Mouse (Mus musculus) C2C12 (cell line): Measurements from ENCODE around the gene Celf2. TPM values are rescaled to one million over a fixed set of nuclear protein-coding genes. Genes with fewer than 3 reads are reported as not detected.

ENCODE experiments used
- H3K27me3 ChIP-seq: one replicate; pipeline ENCODE4 v1.6.1; 2011; ENCODE audit not compliant: control insufficient read depth, insufficient read depth, insufficient read length
- H3K36me3 ChIP-seq: one replicate; pipeline ENCODE4 v1.6.1; 2011; ENCODE audit not compliant: control insufficient read depth, insufficient read depth
- H3K4me3 ChIP-seq: one replicate; pipeline ENCODE4 v1.5.1; 2011; ENCODE audit warnings: mild to moderate bottlenecking, control low read depth; ENCODE audit not compliant: poor library complexity, insufficient read depth, severe bottlenecking
- H3K79me2 ChIP-seq: one replicate; pipeline ENCODE4 v1.6.1; 2011; ENCODE audit not compliant: control insufficient read depth, insufficient read depth
- H3K79me3 ChIP-seq: one replicate; pipeline ENCODE4 v1.6.1; 2011; ENCODE audit warnings: low read depth, control low read depth
- H3ac ChIP-seq: one replicate; pipeline ENCODE3; 2011; ENCODE audit warnings: low read depth; ENCODE audit not compliant: control insufficient read depth, insufficient read length
- CEBPB ChIP-seq: IDR thresholded peaks from one replicate; pipeline ENCODE4 v1.6.1; 2011; ENCODE audit warnings: low read depth, mild to moderate bottlenecking, control low read depth, moderate library complexity
- CTCF ChIP-seq: IDR thresholded peaks from one replicate; pipeline ENCODE4 v1.5.1; 2011; ENCODE audit not compliant: control insufficient read depth, insufficient read depth, insufficient read length
- FOSL1 ChIP-seq: IDR thresholded peaks from one replicate; pipeline ENCODE4 v1.8.0; 2011; ENCODE audit warnings: mild to moderate bottlenecking, low read length; ENCODE audit not compliant: poor library complexity, insufficient read depth, severe bottlenecking
- MAX ChIP-seq: IDR thresholded peaks from one replicate; pipeline ENCODE4 v1.6.1; 2011; ENCODE audit warnings: mild to moderate bottlenecking, control low read depth
- MYOD1 ChIP-seq: IDR thresholded peaks from one replicate; pipeline ENCODE4 v1.6.1; 2011; ENCODE audit warnings: low read depth; ENCODE audit not compliant: control insufficient read depth, insufficient read length
- MYOG ChIP-seq: IDR thresholded peaks from one replicate; pipeline ENCODE4 v1.6.1; 2011; ENCODE audit not compliant: control insufficient read depth, insufficient read length; ENCODE audit errors: extremely low read depth
- USF1 ChIP-seq: IDR thresholded peaks from one replicate; pipeline ENCODE4 v1.6.1; 2011; ENCODE audit warnings: low read depth, mild to moderate bottlenecking, control low read depth, moderate library complexity
- polyA plus RNA-seq: library from polyadenylated mRNA; unstranded; fragments of >200 nt; fragmentation: generic; extraction: Trizol; gene quantifications from one replicate; pipeline ENCODE4 v1.2.1, GENCODE M21; 2012; ENCODE audit warnings: missing spikeins

Celf2 gene
- polyA plus RNA-seq, 1 experiment = 14.3 TPM

DNA sequence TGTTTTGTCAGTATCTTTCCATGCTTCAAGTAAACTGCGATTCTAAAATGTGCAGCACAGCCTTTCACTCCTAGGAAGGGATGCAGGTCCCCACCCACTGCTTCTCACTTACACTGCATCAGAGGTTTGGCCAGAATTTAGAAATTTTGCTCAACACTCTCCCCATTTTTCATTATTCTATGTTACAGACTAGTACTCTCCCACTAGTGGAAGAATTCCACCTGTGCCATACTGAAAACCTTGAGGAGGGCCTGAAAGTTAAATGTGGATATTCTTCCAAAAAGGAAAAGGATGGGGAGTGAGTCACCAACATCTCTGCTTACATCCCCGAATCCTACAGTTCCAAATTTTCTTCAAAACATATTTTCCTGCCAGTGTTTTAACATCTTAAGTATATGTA, 276.0 kb downstream of the Celf2 start:
- no peak overlapping the region for H3ac ChIP-seq
- no peaks in the 10 kb centered on the region for H3K79me3 ChIP-seq
- no peaks in the 10 kb centered on the region for H3K79me2 ChIP-seq
- no peak overlapping the region for H3K4me3 ChIP-seq
- TF ChIP-seq CEBPB (no peak), FOSL1 (no peak), MYOD1 (no peak), MAX (no peak), CTCF (no peak), MYOG (no peak), USF1 (no peak)
- H3K27me3 ChIP-seq = no peaks in the 10 kb centered on the region
- no peaks in the 10 kb centered on the region for H3K36me3 ChIP-seq

DNA sequence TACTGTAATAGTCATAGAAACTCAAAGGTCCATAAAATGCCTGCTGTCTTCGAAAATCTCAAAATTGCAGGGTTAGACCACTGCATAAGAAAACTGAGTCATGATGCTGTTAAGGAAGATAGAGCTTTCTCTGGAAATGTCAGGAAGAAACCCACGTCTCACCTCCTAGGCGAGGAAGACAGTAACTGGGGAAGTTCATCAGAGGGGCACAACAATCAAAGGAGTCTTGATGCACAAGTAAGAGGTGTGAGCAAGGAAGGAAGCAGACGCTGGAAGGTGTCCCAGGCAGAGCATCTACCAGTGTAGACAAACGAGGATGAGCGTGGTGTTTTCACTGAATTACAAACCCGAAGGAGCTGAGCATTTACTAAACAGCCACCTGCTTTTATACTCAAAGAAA, 282.6 kb downstream of the Celf2 start:
- Histone ChIP-seq H3ac (no peak overlapping the region), H3K79me2 (no peaks in the 10 kb centered on the region), H3K27me3 (no peaks in the 10 kb centered on the region), H3K79me3 (no peaks in the 10 kb centered on the region), H3K4me3 (no peak overlapping the region), H3K36me3 (no peaks in the 10 kb centered on the region)
- TF ChIP-seq MYOG = no peak
- TF ChIP-seq USF1 = no peak
- no peak for TF ChIP-seq MYOD1
- no peak for TF ChIP-seq FOSL1
- no peak for TF ChIP-seq CTCF
- TF ChIP-seq CEBPB = no peak
- TF ChIP-seq MAX = no peak

GRCm38 (mm10) chr2:7224346-7225071, 284.9 kb downstream of the Celf2 start:
- H3K36me3 ChIP-seq = no peaks in the 10 kb centered on the region
- H3ac ChIP-seq = no peak overlapping the region
- TF ChIP-seq MYOD1 = no peak
- no peak for TF ChIP-seq MAX
- no peak for TF ChIP-seq FOSL1
- no peaks in the 10 kb centered on the region for H3K79me3 ChIP-seq
- no peak overlapping the region for H3K4me3 ChIP-seq
- H3K27me3 ChIP-seq = no peaks in the 10 kb centered on the region
- H3K79me2 ChIP-seq = no peaks in the 10 kb centered on the region

- Histone ChIP-seq H3K4me3 (no peak overlapping the region), H3K36me3 (no peaks in the 10 kb centered on the region), H3K79me2 (no peaks in the 10 kb centered on the region)
Observed at GRCm38 (mm10) chr2:7223538-7223937, 285.8 kb downstream of the Celf2 start.

GRCm38 (mm10) chr2:7222886-7223285, 286.5 kb downstream of the Celf2 start:
- Histone ChIP-seq H3K79me2 (no peaks in the 10 kb centered on the region), H3K36me3 (no peaks in the 10 kb centered on the region), H3K79me3 (no peaks in the 10 kb centered on the region), H3ac (no peak overlapping the region), H3K27me3 (no peaks in the 10 kb centered on the region), H3K4me3 (no peak overlapping the region)
- no peak for TF ChIP-seq USF1
- TF ChIP-seq MYOD1 = no peak
- TF ChIP-seq MYOG = no peak

More at GRCm38 (mm10) chr2:7223538-7223937, 285.8 kb downstream of the Celf2 start:
- Histone ChIP-seq H3ac (no peak overlapping the region), H3K27me3 (no peaks in the 10 kb centered on the region), H3K79me3 (no peaks in the 10 kb centered on the region)
- no peak for TF ChIP-seq CEBPB
- TF ChIP-seq MAX = no peak
- TF ChIP-seq MYOD1 = no peak
- TF ChIP-seq CTCF = no peak
- TF ChIP-seq FOSL1 = no peak
- no peak for TF ChIP-seq USF1
- TF ChIP-seq MYOG = no peak

GRCm38 (mm10) chr2:7221856-7222255, 287.5 kb downstream of the Celf2 start:
- H3ac ChIP-seq = no peak overlapping the region
- no peaks in the 10 kb centered on the region for H3K36me3 ChIP-seq
- no peaks in the 10 kb centered on the region for H3K27me3 ChIP-seq
- no peaks in the 10 kb centered on the region for H3K79me3 ChIP-seq
- H3K4me3 ChIP-seq = no peak overlapping the region
- TF ChIP-seq MYOD1 = no peak
- TF ChIP-seq CEBPB = no peak
- no peak for TF ChIP-seq FOSL1
- TF ChIP-seq MAX = no peak
- no peak for TF ChIP-seq CTCF
- no peak for TF ChIP-seq USF1
- TF ChIP-seq MYOG = no peak
- H3K79me2 ChIP-seq = no peaks in the 10 kb centered on the region
